Mouse (Mus musculus) embryo, embryonic 9.5 days (tissue): ENCODE data around the gene Crk.

Experiments
- DNase-seq: peaks from one replicate; pipeline ENCODE4 v3.0.0-alpha.2; 2017; ENCODE audit errors: extremely low spot score

Crk gene

GRCm38 (mm10) chr11:75655621-75656545 is 23.2 kb upstream of the Crk start:
- DNase-seq, result peak; percentile 78

- no peak for DNase-seq
Measured at GRCm38 (mm10) chr11:75656621-75657590, 22.2 kb upstream of the Crk start.

- DNase-seq, result no peak
Measured at GRCm38 (mm10) chr11:75657841-75658240, 21.2 kb upstream of the Crk start.

GRCm38 (mm10) chr11:75658311-75658710 is 20.7 kb upstream of the Crk start:
- no peak for DNase-seq

- no peak for DNase-seq
Measured at GRCm38 (mm10) chr11:75658996-75659750, 19.9 kb upstream of the Crk start.

GRCm38 (mm10) chr11:75660081-75660590 is 18.9 kb upstream of the Crk start:
- no peak for DNase-seq

- no peak for DNase-seq
Measured at GRCm38 (mm10) chr11:75660941-75661800, 17.9 kb upstream of the Crk start.

GRCm38 (mm10) chr11:75662131-75662530 is 16.9 kb upstream of the Crk start:
- no peak for DNase-seq

- no peak for DNase-seq
Measured at GRCm38 (mm10) chr11:75666296-75666695, 12.8 kb upstream of the Crk start.

GRCm38 (mm10) chr11:75668621-75669020 is 10.4 kb upstream of the Crk start:
- no peak for DNase-seq

GRCm38 (mm10) chr11:75669176-75669852 is 9.7 kb upstream of the Crk start:
- no peak for DNase-seq

GRCm38 (mm10) chr11:75669853-75670200 is 9.2 kb upstream of the Crk start:
- DNase-seq, result no peak

GRCm38 (mm10) chr11:75671426-75672180 is 7.5 kb upstream of the Crk start:
- no peak for DNase-seq

- no peak for DNase-seq
Measured at GRCm38 (mm10) chr11:75673411-75673810, 5.6 kb upstream of the Crk start.

GRCm38 (mm10) chr11:75674875-75675274 is 4.2 kb upstream of the Crk start:
- DNase-seq, result no peak

GRCm38 (mm10) chr11:75677881-75678746 is 945 bp upstream of the Crk start:
- DNase-seq, result no peak

GRCm38 (mm10) chr11:75679439-75680171 is 546 bp downstream of the Crk start:
- DNase-seq, result no peak

- no peak for DNase-seq
Measured at GRCm38 (mm10) chr11:75684462-75684861, 5.4 kb downstream of the Crk start.
